Mouse (Mus musculus): Measurements from ENCODE around the gene Arsk.

The Arsk gene

GRCm38 (mm10) chr13:76021782-76022181 is 76.7 kb downstream of the Arsk start:
- peak; percentile 14 for DNase-seq (ENCODE audit: low read depth)

- DNase-seq (ENCODE audit: low read depth): no peak
These were observed 79.5 kb downstream of the Arsk start for GRCm38 (mm10) chr13:76018844-76019400.

- peak; percentile 98 for DNase-seq (ENCODE audit: low read depth)
These were observed 80.3 kb downstream of the Arsk start, which contains the start of gene Rfesd for GRCm38 (mm10) chr13:76017974-76018843. Gene Rfesd, minus strand, starts transcription at chr13:76018719.

- DNase-seq (ENCODE audit: low read depth): no peak
These were observed 81.0 kb downstream of the Arsk start for GRCm38 (mm10) chr13:76017465-76017864.

- no peak for DNase-seq (ENCODE audit: low read depth)
These were observed 83.9 kb downstream of the Arsk start for GRCm38 (mm10) chr13:76014511-76014910.
